Mouse (Mus musculus): ENCODE measurements around the gene Llcfc1. TPM values are rescaled to one million over a fixed set of nuclear protein-coding genes. Genes with fewer than 3 reads are reported as not detected.

Gene Llcfc1
- polyA plus RNA-seq, 1 experiment from 2014 or later = not detected

- Histone ChIP-seq H3K4me3 (ENCODE audit: low read depth, low read length) (no peak overlapping the region), H3K27ac (ENCODE audit: low read length) (no peak overlapping the region), H3K4me1 (ENCODE audit: control insufficient read depth, insufficient read depth, low read length) (no peaks in the 10 kb centered on the region), H3K9ac (ENCODE audit: low read depth, low read length) (no peak overlapping the region), H3K36me3 (ENCODE audit: control insufficient read depth, insufficient read depth, low read length) (no peaks in the 10 kb centered on the region), H3K9me3 (replicated peaks; ENCODE audit: control insufficient read depth, low read length, poor library complexity, severe bottlenecking) (no peaks in the 10 kb centered on the region), H3K4me2 (ENCODE audit: low read length) (no peak overlapping the region), H3K27me3 (ENCODE audit: control insufficient read depth, insufficient read depth, low read depth, low read length) (no peaks in the 10 kb centered on the region)
- WGBS = 86% methylated on average over 1 of the region's 1 CpGs
- ATAC-seq = no peak
Observed at GRCm38 (mm10) chr6:41727989-41728609, 43.9 kb downstream of the Llcfc1 start.

- Histone ChIP-seq H3K27ac (ENCODE audit: low read length) (no peak overlapping the region), H3K27me3 (ENCODE audit: control insufficient read depth, insufficient read depth, low read depth, low read length) (no peaks in the 10 kb centered on the region), H3K9ac (ENCODE audit: low read depth, low read length) (no peak overlapping the region), H3K4me1 (ENCODE audit: control insufficient read depth, insufficient read depth, low read length) (no peaks in the 10 kb centered on the region), H3K9me3 (replicated peaks; ENCODE audit: control insufficient read depth, low read length, poor library complexity, severe bottlenecking) (no peaks in the 10 kb centered on the region), H3K36me3 (ENCODE audit: control insufficient read depth, insufficient read depth, low read length) (no peaks in the 10 kb centered on the region), H3K4me2 (ENCODE audit: low read length) (no peak overlapping the region), H3K4me3 (ENCODE audit: low read depth, low read length) (no peak overlapping the region)
- WGBS = 89% methylated on average over 5 of the region's 5 CpGs
- no peak for ATAC-seq
Observed at GRCm38 (mm10) chr6:41734719-41735470, 50.7 kb downstream of the Llcfc1 start.

Other genes with a start within 250 kb of the Llcfc1 start
- not detected in 2 replicates for gene Gm10334, start 238.3 kb upstream of the Llcfc1 start, polyA plus RNA-seq (2015; fragmentation: Nextera tagmentation; extraction: Ambion mirVana)
- gene Prss1, start 225.5 kb upstream of the Llcfc1 start, polyA plus RNA-seq (2015; fragmentation: Nextera tagmentation; extraction: Ambion mirVana) = not detected in 2 replicates
- not detected in 2 replicates for gene Prss2, start 162.6 kb upstream of the Llcfc1 start, polyA plus RNA-seq (2015; fragmentation: Nextera tagmentation; extraction: Ambion mirVana)
- 43.7 and 46.4 TPM in 2 replicates for gene Ephb6, start 78.9 kb upstream of the Llcfc1 start, polyA plus RNA-seq (2015; fragmentation: Nextera tagmentation; extraction: Ambion mirVana)
- 0.85 and 0.93 TPM in 2 replicates for gene Trpv6, start 48.0 kb upstream of the Llcfc1 start, polyA plus RNA-seq (2015; fragmentation: Nextera tagmentation; extraction: Ambion mirVana)
- gene Trpv5, start 3.7 kb upstream of the Llcfc1 start, polyA plus RNA-seq (2015; fragmentation: Nextera tagmentation; extraction: Ambion mirVana) = not detected in 2 replicates
- gene Kel, start 19.9 kb downstream of the Llcfc1 start, polyA plus RNA-seq (2015; fragmentation: Nextera tagmentation; extraction: Ambion mirVana) = 0.29 TPM in 1 of 2 replicates, not detected in the other
- not detected in 2 replicates for gene Olfr459, start 90.7 kb downstream of the Llcfc1 start, polyA plus RNA-seq (2015; fragmentation: Nextera tagmentation; extraction: Ambion mirVana)
- gene Pip, start 163.1 kb downstream of the Llcfc1 start, polyA plus RNA-seq (2015; fragmentation: Nextera tagmentation; extraction: Ambion mirVana) = not detected in 2 replicates
- not detected in 2 replicates for gene Sval2, start 168.6 kb downstream of the Llcfc1 start, polyA plus RNA-seq (2015; fragmentation: Nextera tagmentation; extraction: Ambion mirVana)